Mouse (Mus musculus): ENCODE data around the gene Foxn4. TPM values are rescaled to one million over a fixed set of nuclear protein-coding genes. Genes with fewer than 3 reads are reported as not detected.

Foxn4 gene
- polyA plus RNA-seq, 1 experiment from 2014 or later: 0.25 TPM

- Histone ChIP-seq H3K4me2 (no peak overlapping the region), H3K9ac (no peak overlapping the region), H3K4me1 (replicated peaks) (peaks cover 44% of the 10 kb centered on the region), H3K36me3 (no peaks in the 10 kb centered on the region), H3K27me3 (peaks cover 88% of the 10 kb centered on the region), H3K4me3 (no peak overlapping the region), H3K9me3 (no peaks in the 10 kb centered on the region), H3K27ac (replicated peaks) (peak overlapping the region; percentile 4; the same call in 1 of the 2 replicates)
- ATAC-seq (ENCODE audit: low read depth): no peak
- WGBS: 14% methylated on average over 22 of the region's 22 CpGs
These were observed 23.4 kb upstream of the Foxn4 start for GRCm38 (mm10) chr5:114296693-114297631.

DNA sequence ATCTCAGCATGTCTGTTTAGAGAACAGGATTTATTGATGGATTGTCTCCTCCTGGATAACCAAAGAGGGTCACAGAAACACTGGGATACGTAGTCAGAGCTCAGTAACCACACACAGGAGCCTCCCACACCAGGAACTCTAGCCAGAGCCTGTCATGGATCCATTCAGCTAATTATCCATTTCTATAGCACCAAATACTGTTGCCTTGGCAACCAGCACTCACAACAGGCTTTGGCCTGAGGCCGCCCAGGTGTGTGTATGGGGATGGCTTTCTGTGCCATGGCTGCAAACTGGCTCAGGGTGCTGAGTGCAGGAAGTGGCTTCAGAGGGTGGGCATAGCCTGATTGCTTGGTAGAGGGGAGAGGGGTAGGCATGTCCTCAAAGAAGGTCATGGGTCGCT lies 16.4 kb upstream of the Foxn4 start:
- 63% methylated on average over 3 of the region's 3 CpGs for WGBS
- H3K9ac ChIP-seq: 0 out of 2 replicates have a peak overlapping the region, but pooled peaks have one; percentile 34
- peaks cover 88% of the 10 kb centered on the region for H3K27me3 ChIP-seq
- no peaks in the 10 kb centered on the region for H3K36me3 ChIP-seq
- H3K4me2 ChIP-seq: no peak overlapping the region
- no peaks in the 10 kb centered on the region for H3K9me3 ChIP-seq
- H3K4me3 ChIP-seq: no peak overlapping the region
- H3K4me1 ChIP-seq (replicated peaks): peaks cover 19% of the 10 kb centered on the region
- H3K27ac ChIP-seq (replicated peaks): no peak overlapping the region
- peak; percentile 59; the same call in 1 of the 2 replicates for ATAC-seq (ENCODE audit: low read depth)

GRCm38 (mm10) chr5:114288874-114289273 lies 15.3 kb upstream of the Foxn4 start, which contains the start of gene Myo1h:
Gene Myo1h (plus strand): TSS chr5:114289166.
- peaks cover 19% of the 10 kb centered on the region for H3K4me1 ChIP-seq (replicated peaks)
- H3K36me3 ChIP-seq: no peaks in the 10 kb centered on the region
- no peak within 1 kb of the TSS for H3K27ac ChIP-seq (replicated peaks)
- H3K9ac ChIP-seq: 0 out of 2 replicates have a peak within 1 kb of the TSS, but pooled peaks have one; percentile 34
- no peak for ATAC-seq (ENCODE audit: low read depth)
- peaks cover 89% of the 10 kb centered on the region for H3K27me3 ChIP-seq
- 45% methylated on average over 13 of the region's 13 CpGs for WGBS
- no peak within 1 kb of the TSS for H3K4me3 ChIP-seq
- H3K9me3 ChIP-seq: no peaks in the 10 kb centered on the region
- no peak within 1 kb of the TSS for H3K4me2 ChIP-seq

- Histone ChIP-seq H3K4me1 (replicated peaks) (peaks cover 17% of the 10 kb centered on the region), H3K27me3 (peaks cover 89% of the 10 kb centered on the region), H3K9ac (no peak overlapping the region), H3K9me3 (no peaks in the 10 kb centered on the region), H3K27ac (replicated peaks) (no peak overlapping the region), H3K4me3 (no peak overlapping the region), H3K36me3 (no peaks in the 10 kb centered on the region), H3K4me2 (no peak overlapping the region)
- ATAC-seq (ENCODE audit: low read depth): no peak
- 85% methylated on average over 5 of the region's 5 CpGs for WGBS
These were observed 14.8 kb upstream of the Foxn4 start for GRCm38 (mm10) chr5:114288396-114288795.

- H3K9ac ChIP-seq: no peak overlapping the region
- ATAC-seq (ENCODE audit: low read depth): no peak
- H3K27ac ChIP-seq (replicated peaks): no peak overlapping the region
- 83% methylated on average over 16 of the region's 16 CpGs for WGBS
- no peaks in the 10 kb centered on the region for H3K36me3 ChIP-seq
- H3K27me3 ChIP-seq: peaks cover 85% of the 10 kb centered on the region
- H3K4me2 ChIP-seq: no peak overlapping the region
- peaks cover 14% of the 10 kb centered on the region for H3K4me1 ChIP-seq (replicated peaks)
- no peaks in the 10 kb centered on the region for H3K9me3 ChIP-seq
- no peak overlapping the region for H3K4me3 ChIP-seq
These were observed 13.4 kb upstream of the Foxn4 start for GRCm38 (mm10) chr5:114286872-114287571.

DNA sequence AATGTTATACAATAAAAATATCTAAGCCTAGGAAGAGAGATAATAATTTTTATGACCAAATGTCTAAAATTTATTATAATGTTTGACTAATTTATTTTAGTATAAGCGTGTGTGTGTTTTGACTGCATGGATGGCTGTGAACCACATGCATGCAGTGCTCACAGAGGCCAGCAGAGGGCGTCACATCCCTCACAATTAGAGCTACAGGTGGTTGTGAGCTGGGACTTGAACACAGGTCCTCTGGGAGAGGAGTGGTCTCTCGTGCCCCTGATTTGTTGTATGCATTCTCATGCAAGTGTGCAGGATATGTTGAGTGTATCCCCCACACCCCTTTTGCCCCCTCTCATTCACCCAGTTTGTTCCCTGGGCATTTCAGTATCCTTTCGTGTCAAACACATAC lies 12.5 kb upstream of the Foxn4 start:
- Histone ChIP-seq H3K36me3 (no peaks in the 10 kb centered on the region), H3K4me3 (no peak overlapping the region), H3K27me3 (peaks cover 85% of the 10 kb centered on the region), H3K4me1 (replicated peaks) (peaks cover 14% of the 10 kb centered on the region), H3K9me3 (no peaks in the 10 kb centered on the region), H3K9ac (no peak overlapping the region), H3K4me2 (no peak overlapping the region), H3K27ac (replicated peaks) (no peak overlapping the region)
- ATAC-seq (ENCODE audit: low read depth): no peak
- 83% methylated on average over 4 of the region's 4 CpGs for WGBS

- Histone ChIP-seq H3K4me2 (no peak overlapping the region), H3K4me1 (replicated peaks) (peaks cover 14% of the 10 kb centered on the region), H3K9me3 (no peaks in the 10 kb centered on the region), H3K27ac (replicated peaks) (no peak overlapping the region), H3K27me3 (peaks cover 85% of the 10 kb centered on the region), H3K36me3 (no peaks in the 10 kb centered on the region), H3K4me3 (no peak overlapping the region), H3K9ac (no peak overlapping the region)
- no peak for ATAC-seq (ENCODE audit: low read depth)
- WGBS: 92% methylated on average over 3 of the region's 3 CpGs
These were observed 11.7 kb upstream of the Foxn4 start for GRCm38 (mm10) chr5:114285398-114285700.

DNA sequence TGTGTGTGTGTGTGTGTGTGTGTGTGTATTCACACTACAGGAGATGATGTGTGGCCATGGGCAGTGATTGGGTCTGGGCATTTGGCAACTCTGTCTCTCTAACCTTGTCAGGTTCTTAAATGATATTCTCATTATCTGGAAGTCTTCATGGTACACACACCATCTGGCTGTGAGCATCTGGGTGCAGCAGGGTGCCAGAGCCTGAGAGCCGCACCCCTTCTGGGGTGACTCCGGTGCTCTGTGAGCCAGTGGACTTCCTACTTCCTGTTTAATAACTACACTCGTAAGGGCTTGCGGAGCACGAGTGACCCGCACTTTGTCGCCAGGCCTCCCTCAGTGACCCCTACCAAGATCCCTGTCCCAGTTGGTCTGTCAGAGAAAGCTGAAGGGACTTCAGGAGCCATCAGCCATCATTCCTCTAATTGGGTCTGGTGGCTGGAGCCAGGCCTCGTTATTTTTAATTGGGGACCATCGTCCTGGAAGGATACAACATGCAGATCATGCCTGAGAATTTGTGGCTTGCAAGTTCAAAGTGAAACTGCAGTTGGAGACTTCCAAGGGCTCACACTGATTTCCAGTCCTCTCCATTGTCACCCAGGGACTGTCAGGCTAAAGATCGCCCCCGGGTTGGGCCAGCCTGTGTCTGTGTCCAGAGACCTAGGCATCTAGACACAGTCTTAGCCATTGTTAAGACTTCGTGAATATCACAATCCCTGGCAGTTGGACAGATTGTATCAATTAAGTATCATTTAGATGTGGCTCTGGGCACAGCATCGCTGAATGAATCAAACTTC lies 11.2 kb upstream of the Foxn4 start:
- no peak overlapping the region for H3K4me3 ChIP-seq
- H3K4me2 ChIP-seq: no peak overlapping the region
- H3K27me3 ChIP-seq: peaks cover 80% of the 10 kb centered on the region
- no peak overlapping the region for H3K27ac ChIP-seq (replicated peaks)
- H3K4me1 ChIP-seq (replicated peaks): peaks cover 12% of the 10 kb centered on the region
- H3K9ac ChIP-seq: no peak overlapping the region
- no peaks in the 10 kb centered on the region for H3K36me3 ChIP-seq
- no peaks in the 10 kb centered on the region for H3K9me3 ChIP-seq
- 80% methylated on average over 13 of the region's 13 CpGs for WGBS
- ATAC-seq (ENCODE audit: low read depth): no peak

GRCm38 (mm10) chr5:114282346-114282745 lies 8.7 kb upstream of the Foxn4 start:
- H3K4me1 ChIP-seq (replicated peaks): peaks cover 12% of the 10 kb centered on the region
- peaks cover 77% of the 10 kb centered on the region for H3K27me3 ChIP-seq
- 23% methylated on average over 6 of the region's 6 CpGs for WGBS
- H3K9ac ChIP-seq: no peak overlapping the region
- no peak overlapping the region for H3K4me3 ChIP-seq
- H3K9me3 ChIP-seq: no peaks in the 10 kb centered on the region
- H3K36me3 ChIP-seq: no peaks in the 10 kb centered on the region
- no peak overlapping the region for H3K4me2 ChIP-seq
- no peak overlapping the region for H3K27ac ChIP-seq (replicated peaks)
- ATAC-seq (ENCODE audit: low read depth): no peak

DNA sequence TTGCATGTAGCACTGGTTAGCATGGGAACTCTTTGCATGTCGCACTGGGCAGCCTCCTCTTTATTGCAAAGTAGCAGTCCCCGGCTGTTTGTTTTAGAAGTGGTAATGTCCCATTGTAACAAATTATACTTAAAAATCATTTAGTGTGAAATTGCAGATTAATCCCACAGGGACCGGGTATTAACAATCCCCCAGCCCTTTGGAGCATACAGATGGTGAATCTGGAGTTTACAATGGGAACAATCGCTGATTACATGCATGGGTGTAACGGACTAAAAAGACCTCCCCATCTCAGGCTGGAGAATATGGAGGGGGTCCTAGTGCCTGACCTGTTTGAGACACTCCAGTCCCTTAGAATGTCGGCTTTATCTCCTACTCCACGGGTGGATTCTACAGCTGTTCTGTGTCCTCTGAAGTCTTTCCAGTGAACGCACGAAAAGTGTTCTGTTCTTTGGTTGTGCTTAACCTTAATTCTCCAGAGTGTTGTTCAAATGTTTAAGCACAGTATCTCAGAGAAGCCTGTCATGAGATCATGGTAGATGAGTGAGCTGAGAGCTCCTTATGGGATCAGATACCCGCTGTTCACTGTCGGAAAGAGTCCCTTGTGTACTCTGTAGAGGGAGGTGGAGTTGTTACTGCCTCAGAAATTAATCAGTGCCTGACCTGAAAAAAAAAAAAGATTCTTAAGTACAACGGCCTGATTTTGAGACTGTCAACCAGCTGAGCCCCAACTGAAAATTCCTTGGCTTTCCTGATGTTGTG lies 6.0 kb upstream of the Foxn4 start:
- peak overlapping the region; percentile 17; the same call in 1 of the 2 replicates for H3K4me3 ChIP-seq
- H3K27me3 ChIP-seq: peaks cover 83% of the 10 kb centered on the region
- H3K27ac ChIP-seq (replicated peaks): no peak overlapping the region
- peak overlapping the region; percentile 40 for H3K4me2 ChIP-seq
- H3K4me1 ChIP-seq (replicated peaks): peaks cover 24% of the 10 kb centered on the region
- H3K36me3 ChIP-seq: no peaks in the 10 kb centered on the region
- 12% methylated on average over 12 of the region's 12 CpGs for WGBS
- H3K9ac ChIP-seq: peak overlapping the region; percentile 41; the same call in 1 of the 2 replicates
- ATAC-seq (ENCODE audit: low read depth): 0 out of 2 replicates have a peak, but pooled peaks have one; percentile 30
- no peaks in the 10 kb centered on the region for H3K9me3 ChIP-seq

DNA sequence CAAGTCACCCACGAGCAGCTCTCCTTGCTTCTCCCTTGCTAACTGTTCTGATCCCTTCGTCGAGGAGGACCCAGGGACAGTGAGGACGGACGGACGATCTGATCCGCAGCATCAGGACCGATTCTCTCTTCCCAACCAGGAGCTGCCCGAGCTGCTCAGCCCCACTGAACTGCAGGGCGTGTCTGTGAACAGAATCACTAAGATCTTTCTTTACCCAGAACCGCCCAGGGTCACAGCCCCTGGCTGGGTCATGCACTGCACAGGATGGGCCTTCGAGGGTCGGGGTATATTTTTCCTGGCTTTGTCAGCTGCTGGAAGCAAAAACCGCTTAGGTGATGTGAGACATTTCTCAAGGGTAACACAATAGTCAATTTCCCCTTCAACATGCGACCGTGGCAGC lies 2.4 kb upstream of the Foxn4 start:
- Histone ChIP-seq H3K9me3 (no peaks in the 10 kb centered on the region), H3K27ac (replicated peaks) (no peak overlapping the region), H3K4me1 (replicated peaks) (peaks cover 37% of the 10 kb centered on the region), H3K36me3 (no peaks in the 10 kb centered on the region), H3K4me3 (no peak overlapping the region), H3K27me3 (peaks cover 89% of the 10 kb centered on the region), H3K4me2 (no peak overlapping the region), H3K9ac (no peak overlapping the region)
- no peak for ATAC-seq (ENCODE audit: low read depth)
- 20% methylated on average over 16 of the region's 16 CpGs for WGBS
